Mouse (Mus musculus) urinary bladder, postnatal 14 days (tissue): ENCODE measurements around the gene Clasp1.

Source experiments
- DNase-seq: peaks from one replicate; pipeline ENCODE4 v3.0.0; 2021; ENCODE audit warnings: low spot score

Gene Clasp1

DNA sequence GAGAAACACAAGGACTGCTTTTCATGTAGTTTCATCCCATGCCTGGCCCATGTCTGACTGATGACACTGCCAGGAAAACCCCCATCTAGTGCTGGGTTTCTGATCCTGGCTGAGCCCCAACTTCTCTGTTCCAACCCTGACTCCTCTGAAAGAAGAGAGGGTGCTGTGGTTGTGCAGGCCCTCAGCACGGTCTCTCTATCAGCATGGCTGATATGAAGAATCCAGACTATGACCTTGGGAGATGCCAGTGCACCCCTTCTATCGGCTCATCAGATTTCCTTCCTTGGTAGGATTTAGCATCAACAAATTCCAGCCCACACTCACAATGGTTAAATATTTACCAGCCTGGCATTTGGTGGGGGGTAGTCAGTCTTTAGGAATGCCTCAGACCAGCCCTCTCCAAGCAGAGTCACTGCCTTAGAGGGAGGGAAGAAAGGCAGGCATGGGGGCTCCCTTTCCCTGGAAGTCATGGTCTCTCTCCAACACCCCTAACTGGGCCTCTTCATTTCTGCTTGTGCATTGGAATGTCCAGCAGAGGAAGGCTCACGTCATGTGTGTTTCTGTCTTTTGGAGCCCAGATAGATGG, 272.1 kb downstream of the Clasp1 start:
- DNase-seq, result no peak
